Mouse (Mus musculus): ENCODE results near the gene Akr1c20. TPM values are rescaled to one million over a fixed set of nuclear protein-coding genes. Genes with fewer than 3 reads are reported as not detected.

The Akr1c20 gene
- not detected in 4 replicates for total RNA-seq (2023; ENCODE audit: inconsistent age)

GRCm38 (mm10) chr13:4523201-4523838 is at the start of gene Akr1c20:
Akr1c20 (minus strand) TSS chr13:4523345.

Other genes with a start within 250 kb of the Akr1c20 start
- gene Akr1c12, start 243.9 kb downstream of the Akr1c20 start, total RNA-seq (2023; ENCODE audit: inconsistent age) = not detected in 4 replicates
- gene Akr1c6, start 89.0 kb downstream of the Akr1c20 start, total RNA-seq (2023; ENCODE audit: inconsistent age) = not detected in 4 replicates
- gene Akr1c21, start 50.7 kb upstream of the Akr1c20 start, total RNA-seq (2023; ENCODE audit: inconsistent age) = not detected in 4 replicates
- gene Akr1e1, start 85.8 kb upstream of the Akr1c20 start, total RNA-seq (2023; ENCODE audit: inconsistent age) = 1.0 to 4.7 TPM (median 2.6 TPM) in 4 replicates